Mouse (Mus musculus) cerebellum, adult 2 months (tissue): Measurements from ENCODE around the gene Slco1b2.

Experiments
- CTCF ChIP-seq: fragments of 200-500 bp; IDR thresholded peaks from 2 replicates; pipeline ENCODE4 v1.5.1; 2011; ENCODE audit warnings: low read depth, mild to moderate bottlenecking, control low read depth, low read length, moderate library complexity, borderline replicate concordance; ENCODE audit not compliant: insufficient read depth
- POLR2A ChIP-seq: fragments of 200-500 bp; IDR thresholded peaks from 2 replicates; pipeline ENCODE4 v1.6.1; 2011; ENCODE audit warnings: low read length, control low read depth, borderline replicate concordance; ENCODE audit not compliant: insufficient read depth

DNA sequence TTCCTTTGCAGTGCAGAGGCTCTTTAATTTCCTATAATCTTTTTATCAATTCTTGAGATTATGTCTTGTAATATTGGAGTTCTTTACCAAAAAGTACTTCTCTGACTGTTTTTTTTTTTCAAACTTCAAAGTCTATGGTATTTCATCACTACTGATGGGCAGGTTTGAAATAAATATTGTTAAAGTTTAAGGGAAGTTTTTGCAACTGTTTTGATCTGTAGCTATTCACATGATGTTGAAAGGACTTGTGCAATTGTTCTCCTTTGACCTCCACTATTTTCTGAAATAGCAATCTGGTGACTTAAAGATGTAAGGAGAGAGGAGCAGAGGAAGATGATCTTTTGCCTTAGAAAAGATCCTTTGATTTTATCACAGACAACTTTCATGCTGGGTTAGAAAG lies 15.3 kb upstream of the Slco1b2 start:
- TF ChIP-seq CTCF = no peak
- no peak for TF ChIP-seq POLR2A
